Mouse (Mus musculus) brain, embryonic 14.5 days (tissue): ENCODE results near the gene Plac1.

Source experiments
- CTCF ChIP-seq: fragments of 200-500 bp; IDR thresholded peaks from 2 replicates; pipeline ENCODE4 v1.5.1; 2012; ENCODE audit warnings: inconsistent platforms, mild to moderate bottlenecking, moderate library complexity, borderline replicate concordance; ENCODE audit not compliant: insufficient read depth, insufficient read length; ENCODE audit errors: extremely low read depth
- POLR2A ChIP-seq: fragments of 200-500 bp; IDR thresholded peaks from 2 replicates; pipeline ENCODE4 v1.6.1; 2012; ENCODE audit warnings: mild to moderate bottlenecking, inconsistent platforms, borderline replicate concordance; ENCODE audit not compliant: poor library complexity, insufficient read depth, insufficient read length, severe bottlenecking; ENCODE audit errors: extremely low read depth

DNA sequence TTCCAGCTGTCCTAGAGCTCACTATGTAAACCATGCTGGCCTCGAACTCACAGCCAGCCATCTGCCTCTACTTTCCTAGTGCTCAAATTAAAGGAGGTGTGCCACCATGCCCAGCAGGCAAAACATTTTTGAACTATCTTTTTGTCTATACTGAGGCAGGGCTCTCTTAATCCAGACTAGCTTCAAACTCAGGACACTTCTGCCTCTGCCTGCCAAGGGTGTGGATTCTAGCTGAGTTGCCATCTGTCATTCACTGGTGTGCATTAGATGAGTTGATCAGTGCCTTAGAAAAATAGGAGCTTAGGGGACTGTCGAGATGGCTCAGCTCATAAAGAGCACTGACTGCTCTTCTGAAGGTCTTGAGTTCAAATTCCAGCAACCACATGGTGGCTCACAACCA is 216.9 kb downstream of the Plac1 start:
- TF ChIP-seq CTCF (no peak), POLR2A (no peak)
